Mouse (Mus musculus): ENCODE data around the gene Cdk20.
"Not testable (repeated sequence)": the region's sequence is repeated elsewhere in the genome, so short reads cannot be mapped to it uniquely, and the experiment has no call there.

Cdk20 gene

GRCm38 (mm10) chr13:64424347-64424746, 7.8 kb upstream of the Cdk20 start:
- DNase-seq: no peak

GRCm38 (mm10) chr13:64425280-64425679, 6.8 kb upstream of the Cdk20 start:
- no peak for DNase-seq

- DNase-seq: no peak
Measured at GRCm38 (mm10) chr13:64429328-64429727, 2.8 kb upstream of the Cdk20 start.

GRCm38 (mm10) chr13:64437801-64438200, 5.7 kb downstream of the Cdk20 start:
- no peak for DNase-seq

- peak; percentile 57 for DNase-seq
Measured at GRCm38 (mm10) chr13:64438863-64439452, 6.8 kb downstream of the Cdk20 start.

- DNase-seq: no peak
Measured at GRCm38 (mm10) chr13:64439471-64439870, 7.4 kb downstream of the Cdk20 start.

- DNase-seq: no peak
Measured at GRCm38 (mm10) chr13:64440592-64440991, 8.5 kb downstream of the Cdk20 start.

GRCm38 (mm10) chr13:64443263-64443894, 11.3 kb downstream of the Cdk20 start:
- DNase-seq: peak; percentile 24

- DNase-seq: no peak
Measured at GRCm38 (mm10) chr13:64445254-64445920, 13.3 kb downstream of the Cdk20 start.

- DNase-seq: no peak
Measured at GRCm38 (mm10) chr13:64447947-64448346, 15.8 kb downstream of the Cdk20 start.

- no peak for DNase-seq
Measured at GRCm38 (mm10) chr13:64448729-64449128, 16.6 kb downstream of the Cdk20 start.

- DNase-seq: no peak
Measured at GRCm38 (mm10) chr13:64450001-64450794, 18.1 kb downstream of the Cdk20 start.

- DNase-seq: not testable (repeated sequence)
Measured at GRCm38 (mm10) chr13:64457225-64457978, 25.3 kb downstream of the Cdk20 start.

GRCm38 (mm10) chr13:64458181-64458580, 26.1 kb downstream of the Cdk20 start:
- DNase-seq: no peak

GRCm38 (mm10) chr13:64462581-64462980, 30.5 kb downstream of the Cdk20 start:
- DNase-seq: no peak

GRCm38 (mm10) chr13:64465166-64465565, 33.1 kb downstream of the Cdk20 start:
- DNase-seq: no peak

GRCm38 (mm10) chr13:64467886-64468285, 35.8 kb downstream of the Cdk20 start:
- DNase-seq: no peak

GRCm38 (mm10) chr13:64477968-64478367, 45.9 kb downstream of the Cdk20 start:
- DNase-seq: no peak

GRCm38 (mm10) chr13:64479960-64480359, 47.8 kb downstream of the Cdk20 start:
- no peak for DNase-seq

- DNase-seq: no peak
Measured at GRCm38 (mm10) chr13:64489886-64490285, 57.8 kb downstream of the Cdk20 start.
